17 mouse cellular contexts compared by ENCODE assay signal in the genomic region with DNA sequence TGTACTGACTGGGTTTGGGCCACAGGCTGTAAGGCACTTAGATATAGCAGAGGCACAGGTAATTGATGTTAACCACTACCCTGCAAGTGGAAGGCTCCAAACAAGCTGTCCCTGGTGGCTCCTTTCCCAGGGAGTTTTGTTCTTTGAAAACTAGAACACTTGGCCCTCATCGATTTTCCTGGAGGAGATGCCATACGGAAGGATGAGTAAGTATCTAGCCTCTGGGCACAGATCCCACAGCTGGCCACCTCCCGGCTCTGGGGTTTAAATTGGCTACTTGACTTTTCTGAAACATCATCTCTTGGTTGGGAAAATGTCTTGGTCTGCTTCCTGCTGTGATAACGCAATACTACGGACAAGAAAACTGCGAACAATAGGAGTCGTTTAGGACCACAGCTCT. TPM values are rescaled to one million over a fixed set of nuclear protein-coding genes. Genes with fewer than 3 reads are reported as not detected.
DNase-seq lines count a peak whose midpoint lies in the region; ATAC-seq lines count a peak whose summit lies in the region.
"Had no signal": no experiment of that assay in that cellular context is flagged by ENCODE, and none has a peak within 500 bp of the region (broad histone marks: within the 10 kb centered on the region; RNA-seq: fewer than 3 reads in every experiment).

No protein-coding gene starts in this region.

- ATAC-seq in CD4-positive, CD25-positive, alpha-beta regulatory T cell, adult 4 months, result no peak
- ATAC-seq: forebrain, embryonic 13.5 days; forebrain, postnatal 0 days; intestine, embryonic 16.5 days had no signal

- peak; percentile 20 to 45 for DNase-seq in left cerebral cortex, adult 18-20 months (ENCODE audit: low spot score in 2 of 2)
- DNase-seq in left cerebral cortex, adult 11 months (ENCODE audit: low spot score), result no peak
- peak; percentile 9 for DNase-seq in NIH3T3 (ENCODE audit: low read depth)
- peak; percentile 36 for DNase-seq in gastrocnemius, postnatal 10 days
- peak; percentile 36 for DNase-seq in skeletal muscle tissue, adult 2 months (ENCODE audit: low read depth, low spot score)
- DNase-seq in cerebellum, adult 9-10 months, result no peak
- DNase-seq: adrenal gland, postnatal 10 days; cerebellum, adult 11-12 months; cerebellum, adult 9-11 months; cerebellum, postnatal 36 days; forebrain, postnatal 0 days; kidney, adult 2 months had no signal

RNA-seq across cellular contexts. Expression of a gene that starts 25.0 kb away (rescaled TPM):
- total RNA-seq in left cerebral cortex, adult 18-20 months (2021), result 10 to 100 TPM; 56.9 to 63.9 TPM
- 10 to 100 TPM; 92.0 to 94.9 TPM for total RNA-seq in gastrocnemius, postnatal 10 days (2021)
- polyA plus RNA-seq in CD4-positive, CD25-positive, alpha-beta regulatory T cell, adult 4 months (2017; shearing (Covaris generic)), result under 1 TPM in 1 of 2 experiments, not detected in 1; 0.09 TPM
- total RNA-seq: granulocyte monocyte progenitor cell, adult 5-6 weeks; MEL had no signal

RNA-seq across cellular contexts. Expression of a gene that starts 28.1 kb away (rescaled TPM):
- total RNA-seq in left cerebral cortex, adult 18-20 months (2021), result 10 to 100 TPM; 29.2 to 34.2 TPM
- total RNA-seq in gastrocnemius, postnatal 10 days (2021), result 100 to 1,000 TPM in 1 of 2 experiments, 10 to 100 TPM in 1; 94.9 to 103 TPM
- polyA plus RNA-seq in CD4-positive, CD25-positive, alpha-beta regulatory T cell, adult 4 months (2017; shearing (Covaris generic)), result 100 to 1,000 TPM; 104 to 116 TPM

Comparison
In these comparisons a context has a peak if more than half of its experiments do, and no peak if none do; other contexts are left out.
1. DNase-seq: peak in left cerebral cortex, adult 18-20 months (2 of 2), NIH3T3 (single experiment), gastrocnemius, postnatal 10 days (single experiment) and skeletal muscle tissue, adult 2 months (single experiment); none in left cerebral cortex, adult 11 months (single experiment) and cerebellum, adult 9-10 months (single experiment).